Mouse (Mus musculus) G1E (cell line): ENCODE results near the gene Clmn.

ENCODE experiments used
- CTCF ChIP-seq: IDR thresholded peaks from 2 replicates; pipeline ENCODE4 v1.5.1; 2012; ENCODE audit warnings: low read depth, low read length, inconsistent platforms, mixed read lengths
- GATA1 ChIP-seq: IDR thresholded peaks from 2 replicates; pipeline ENCODE4 v1.6.1; 2012; ENCODE audit warnings: borderline replicate concordance, low read length, inconsistent platforms, mixed read lengths
- GATA2 ChIP-seq: IDR thresholded peaks from 2 replicates; pipeline ENCODE4 v1.6.1; 2012; ENCODE audit warnings: low read depth, low read length, inconsistent platforms, borderline replicate concordance
- POLR2AphosphoS5 ChIP-seq: IDR thresholded peaks from 2 replicates; pipeline ENCODE4 v1.6.1; 2012; ENCODE audit warnings: low read depth, low read length, inconsistent platforms; ENCODE audit not compliant: insufficient replicate concordance
- TAL1 ChIP-seq: conservative IDR thresholded peaks from 2 replicates; pipeline ENCODE4 v1.6.1; 2012; ENCODE audit warnings: low read depth, low read length, inconsistent platforms, mixed read lengths

DNA sequence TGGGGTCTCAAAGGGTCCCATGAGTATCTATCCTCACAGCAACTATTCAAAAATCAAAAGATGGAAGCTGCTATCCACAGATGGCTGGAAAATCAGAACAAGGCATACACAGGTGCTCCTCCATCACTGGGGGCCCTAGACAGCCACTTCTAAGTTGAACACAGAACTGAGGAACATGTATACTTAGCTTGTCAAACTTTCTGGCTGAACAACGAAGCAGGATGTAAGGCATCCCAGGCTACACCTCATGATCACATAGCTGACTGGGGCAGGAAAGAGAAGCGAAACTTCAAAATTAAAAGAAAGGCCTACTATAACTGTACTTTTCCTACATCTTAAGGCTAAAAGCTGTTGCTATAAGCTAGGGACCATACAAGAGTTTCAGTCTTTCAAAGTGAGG, 115.9 kb downstream of the Clmn start:
- TF ChIP-seq GATA2 (no peak), GATA1 (no peak), CTCF (no peak), POLR2AphosphoS5 (no peak), TAL1 (no peak)
